Mouse (Mus musculus): Measurements from ENCODE around the gene Tle3. TPM values are rescaled to one million over a fixed set of nuclear protein-coding genes. Genes with fewer than 3 reads are reported as not detected.
A peak's percentile ranks its signal among the peaks of the same experiment; 100 is the strongest.

Gene Tle3
- polyA plus RNA-seq, 1 experiment = 205 TPM

- Histone ChIP-seq H3K27me3 (ENCODE audit: control insufficient read depth, insufficient read depth, low read length) (no peaks in the 10 kb centered on the region), H3K4me1 (replicated peaks; ENCODE audit: control insufficient read depth, insufficient read depth, low read length) (peaks cover 12% of the 10 kb centered on the region), H3K4me3 (ENCODE audit: control insufficient read depth, insufficient read depth, low read length) (no peak overlapping the region), H3K36me3 (ENCODE audit: control insufficient read depth, insufficient read depth, low read length) (no peaks in the 10 kb centered on the region), H3K27ac (ENCODE audit: control insufficient read depth, insufficient read depth, low read length) (no peak overlapping the region)
- no peak for TF ChIP-seq POLR2A (IDR thresholded peaks at IDR 0.05; ENCODE audit: control insufficient read depth, extremely low read depth, insufficient read depth, low read length, poor library complexity)
- no peak for TF ChIP-seq CTCF (IDR thresholded peaks at IDR 0.05; ENCODE audit: borderline replicate concordance, control insufficient read depth, extremely low read depth, insufficient read depth, low read length, poor library complexity)
- no peak for DNase-seq
- 91% methylated on average over 3 of the region's 3 CpGs for WGBS
These were observed 55.7 kb downstream of the Tle3 start for GRCm38 (mm10) chr9:61427901-61428300.

- TF ChIP-seq POLR2A (IDR thresholded peaks at IDR 0.05; ENCODE audit: control insufficient read depth, extremely low read depth, insufficient read depth, low read length, poor library complexity) (no peak), CTCF (IDR thresholded peaks at IDR 0.05; ENCODE audit: borderline replicate concordance, control insufficient read depth, extremely low read depth, insufficient read depth, low read length, poor library complexity) (no peak)
- Histone ChIP-seq H3K27ac (ENCODE audit: control insufficient read depth, insufficient read depth, low read length) (no peak overlapping the region), H3K27me3 (ENCODE audit: control insufficient read depth, insufficient read depth, low read length) (no peaks in the 10 kb centered on the region), H3K4me1 (replicated peaks; ENCODE audit: control insufficient read depth, insufficient read depth, low read length) (peaks cover 11% of the 10 kb centered on the region), H3K36me3 (ENCODE audit: control insufficient read depth, insufficient read depth, low read length) (no peaks in the 10 kb centered on the region), H3K4me3 (ENCODE audit: control insufficient read depth, insufficient read depth, low read length) (no peak overlapping the region)
- no peak for DNase-seq
- WGBS = 53% methylated on average over 4 of the region's 4 CpGs
These were observed 59.7 kb downstream of the Tle3 start for GRCm38 (mm10) chr9:61431830-61432229.

- H3K27ac ChIP-seq (ENCODE audit: control insufficient read depth, insufficient read depth, low read length) = no peak overlapping the region
- H3K36me3 ChIP-seq (ENCODE audit: control insufficient read depth, insufficient read depth, low read length) = no peaks in the 10 kb centered on the region
- DNase-seq = no peak
- WGBS = 98% methylated on average over 2 of the region's 2 CpGs
- H3K27me3 ChIP-seq (ENCODE audit: control insufficient read depth, insufficient read depth, low read length) = no peaks in the 10 kb centered on the region
- TF ChIP-seq CTCF (IDR thresholded peaks at IDR 0.05; ENCODE audit: borderline replicate concordance, control insufficient read depth, extremely low read depth, insufficient read depth, low read length, poor library complexity) (no peak), POLR2A (IDR thresholded peaks at IDR 0.05; ENCODE audit: control insufficient read depth, extremely low read depth, insufficient read depth, low read length, poor library complexity) (no peak)
- H3K4me3 ChIP-seq (ENCODE audit: control insufficient read depth, insufficient read depth, low read length) = no peak overlapping the region
- peaks cover 7% of the 10 kb centered on the region for H3K4me1 ChIP-seq (replicated peaks; ENCODE audit: control insufficient read depth, insufficient read depth, low read length)
These were observed 61.0 kb downstream of the Tle3 start for GRCm38 (mm10) chr9:61433206-61433605.

- WGBS = 88% methylated on average over 11 of the region's 11 CpGs
- DNase-seq = no peak
- Histone ChIP-seq H3K27ac (ENCODE audit: control insufficient read depth, insufficient read depth, low read length) (no peak overlapping the region), H3K36me3 (ENCODE audit: control insufficient read depth, insufficient read depth, low read length) (no peaks in the 10 kb centered on the region), H3K4me1 (replicated peaks; ENCODE audit: control insufficient read depth, insufficient read depth, low read length) (peaks cover 7% of the 10 kb centered on the region), H3K4me3 (ENCODE audit: control insufficient read depth, insufficient read depth, low read length) (no peak overlapping the region), H3K27me3 (ENCODE audit: control insufficient read depth, insufficient read depth, low read length) (no peaks in the 10 kb centered on the region)
- TF ChIP-seq POLR2A (IDR thresholded peaks at IDR 0.05; ENCODE audit: control insufficient read depth, extremely low read depth, insufficient read depth, low read length, poor library complexity) (no peak), CTCF (IDR thresholded peaks at IDR 0.05; ENCODE audit: borderline replicate concordance, control insufficient read depth, extremely low read depth, insufficient read depth, low read length, poor library complexity) (no peak)
These were observed 61.9 kb downstream of the Tle3 start for GRCm38 (mm10) chr9:61434062-61434461.

- WGBS = 82% methylated on average over 8 of the region's 8 CpGs
- TF ChIP-seq POLR2A (IDR thresholded peaks at IDR 0.05; ENCODE audit: control insufficient read depth, extremely low read depth, insufficient read depth, low read length, poor library complexity) (no peak), CTCF (IDR thresholded peaks at IDR 0.05; ENCODE audit: borderline replicate concordance, control insufficient read depth, extremely low read depth, insufficient read depth, low read length, poor library complexity) (no peak)
- peaks cover 7% of the 10 kb centered on the region for H3K4me1 ChIP-seq (replicated peaks; ENCODE audit: control insufficient read depth, insufficient read depth, low read length)
- no peak overlapping the region for H3K4me3 ChIP-seq (ENCODE audit: control insufficient read depth, insufficient read depth, low read length)
- H3K27me3 ChIP-seq (ENCODE audit: control insufficient read depth, insufficient read depth, low read length) = no peaks in the 10 kb centered on the region
- no peaks in the 10 kb centered on the region for H3K36me3 ChIP-seq (ENCODE audit: control insufficient read depth, insufficient read depth, low read length)
- no peak overlapping the region for H3K27ac ChIP-seq (ENCODE audit: control insufficient read depth, insufficient read depth, low read length)
- peak; percentile 46 for DNase-seq
These were observed 63.2 kb downstream of the Tle3 start for GRCm38 (mm10) chr9:61435191-61435989.

- WGBS = 95% methylated on average over 2 of the region's 2 CpGs
- no peak for DNase-seq
- H3K36me3 ChIP-seq (ENCODE audit: control insufficient read depth, insufficient read depth, low read length) = no peaks in the 10 kb centered on the region
- TF ChIP-seq CTCF (IDR thresholded peaks at IDR 0.05; ENCODE audit: borderline replicate concordance, control insufficient read depth, extremely low read depth, insufficient read depth, low read length, poor library complexity) (no peak), POLR2A (IDR thresholded peaks at IDR 0.05; ENCODE audit: control insufficient read depth, extremely low read depth, insufficient read depth, low read length, poor library complexity) (no peak)
- H3K4me1 ChIP-seq (replicated peaks; ENCODE audit: control insufficient read depth, insufficient read depth, low read length) = peaks cover 7% of the 10 kb centered on the region
- no peak overlapping the region for H3K27ac ChIP-seq (ENCODE audit: control insufficient read depth, insufficient read depth, low read length)
- no peak overlapping the region for H3K4me3 ChIP-seq (ENCODE audit: control insufficient read depth, insufficient read depth, low read length)
- H3K27me3 ChIP-seq (ENCODE audit: control insufficient read depth, insufficient read depth, low read length) = no peaks in the 10 kb centered on the region
These were observed 63.9 kb downstream of the Tle3 start for GRCm38 (mm10) chr9:61436104-61436503.

Data from thymus, adult 2 months (tissue).